In the genomic region with DNA sequence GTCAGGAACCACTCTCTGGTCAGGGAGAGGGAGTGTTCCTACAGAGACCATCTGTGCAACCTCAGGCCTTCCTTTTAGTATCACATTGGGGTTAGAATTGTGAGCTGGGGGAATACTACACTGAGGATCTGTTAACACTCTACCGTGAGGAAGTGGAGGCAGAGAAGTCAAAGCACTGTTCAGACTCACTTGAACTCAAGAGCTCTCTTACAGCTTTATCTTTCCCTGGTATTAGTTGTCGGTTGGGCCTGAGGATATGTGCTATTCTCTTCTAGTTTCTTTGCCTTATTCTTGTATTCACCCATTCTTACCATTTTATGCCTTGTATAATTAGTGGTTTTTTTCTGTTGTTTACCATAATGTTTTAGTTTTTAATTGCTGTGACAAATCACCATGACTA, we compare ENCODE assay signal across 12 mouse cellular contexts.
"Had no signal": no experiment of that assay in that cellular context is flagged by ENCODE, and none has a peak within 500 bp of the region (broad histone marks: within the 10 kb centered on the region; RNA-seq: fewer than 3 reads in every experiment).

No protein-coding gene starts in this region.

- ATAC-seq: midbrain, embryonic 13.5 days had no signal

- DNase-seq: kidney, adult 18-20 months; kidney, postnatal 25 days; lung, embryonic 14.5 days; right cerebral cortex, adult 18-20 months; right cerebral cortex, postnatal 25 days; thymus, postnatal 14 days had no signal

- H3K27ac ChIP-seq: left cerebral cortex, adult 2 months; limb, embryonic 10.5 days; liver, embryonic 15.5 days; midbrain, embryonic 13.5 days; neural tube, embryonic 15.5 days had no signal

- H3K4me1 ChIP-seq: limb, embryonic 10.5 days had no signal

- H3K27me3 ChIP-seq: liver, embryonic 15.5 days; midbrain, embryonic 13.5 days; neural tube, embryonic 15.5 days had no signal

- H3K36me3 ChIP-seq: liver, embryonic 15.5 days; neural tube, embryonic 15.5 days had no signal

- H3K4me2 ChIP-seq: liver, embryonic 11.5 days; liver, embryonic 15.5 days; lung, embryonic 14.5 days; midbrain, embryonic 13.5 days; neural tube, embryonic 15.5 days had no signal

- H3K9me3 ChIP-seq: limb, embryonic 10.5 days; liver, embryonic 15.5 days; midbrain, embryonic 13.5 days; neural tube, embryonic 15.5 days had no signal

- H3K4me3 ChIP-seq: left cerebral cortex, adult 2 months; limb, embryonic 10.5 days; liver, embryonic 15.5 days; midbrain, embryonic 13.5 days; neural tube, embryonic 15.5 days had no signal

- H3K9ac ChIP-seq: liver, embryonic 15.5 days; lung, embryonic 14.5 days; midbrain, embryonic 13.5 days; neural tube, embryonic 15.5 days had no signal
